Mouse (Mus musculus): ENCODE results near the gene Aadac.
A peak's percentile ranks its signal among the peaks of the same experiment; 100 is the strongest.

The Aadac gene

DNA sequence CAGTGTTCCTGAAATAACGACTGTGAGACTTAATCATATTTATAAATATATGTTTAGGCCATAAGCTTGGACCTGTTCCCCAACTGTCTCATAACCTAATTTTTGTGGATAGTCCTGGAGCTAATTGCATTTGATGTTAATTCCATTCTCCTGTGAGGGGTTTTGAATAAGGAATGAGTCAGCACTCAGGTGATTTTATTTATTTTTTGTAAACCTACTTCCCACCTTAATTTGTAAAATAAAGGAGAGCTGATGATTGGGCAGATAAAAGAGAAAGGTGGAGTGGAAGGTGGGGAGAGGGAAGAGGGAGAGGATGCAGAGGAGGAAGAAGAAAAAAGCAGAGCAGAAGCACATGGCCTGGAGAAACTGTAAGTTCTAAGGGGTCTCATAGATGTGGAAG, at the start of gene Aadac:
TSS of gene Aadac (plus strand) at position 301 of the 400 bp plus-strand sequence.
- no peak for DNase-seq (ENCODE audit: low read depth)

- no peak for DNase-seq (ENCODE audit: low read depth)
Measured at GRCm38 (mm10) chr3:60003622-60004021, 21.9 kb upstream of the Aadac start.

DNA sequence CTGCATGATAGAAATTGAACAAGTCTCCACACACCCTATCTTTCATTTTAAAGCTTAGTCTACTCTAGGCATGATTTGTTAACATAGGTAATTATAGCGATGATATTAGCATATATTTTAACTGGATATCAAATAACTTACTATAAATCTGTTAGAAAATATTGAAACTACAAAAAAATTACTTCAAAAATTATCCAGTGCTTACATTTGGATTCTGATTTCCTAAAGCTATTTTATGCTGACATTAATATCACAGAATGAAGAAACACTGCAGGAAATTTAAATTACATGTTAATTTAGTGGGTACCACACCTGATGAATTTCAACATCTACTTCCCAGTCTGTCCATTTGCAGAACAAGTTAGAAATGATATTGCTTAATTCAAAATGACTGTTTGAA, 19.1 kb upstream of the Aadac start, which contains the start of gene Aadacl2:
TSS of gene Aadacl2 (plus strand) at position 301 of the 400 bp plus-strand sequence.
- DNase-seq (ENCODE audit: low read depth), result no peak

- no peak for DNase-seq (ENCODE audit: low read depth)
Measured at GRCm38 (mm10) chr3:60031511-60031910, 6.0 kb downstream of the Aadac start.

DNA sequence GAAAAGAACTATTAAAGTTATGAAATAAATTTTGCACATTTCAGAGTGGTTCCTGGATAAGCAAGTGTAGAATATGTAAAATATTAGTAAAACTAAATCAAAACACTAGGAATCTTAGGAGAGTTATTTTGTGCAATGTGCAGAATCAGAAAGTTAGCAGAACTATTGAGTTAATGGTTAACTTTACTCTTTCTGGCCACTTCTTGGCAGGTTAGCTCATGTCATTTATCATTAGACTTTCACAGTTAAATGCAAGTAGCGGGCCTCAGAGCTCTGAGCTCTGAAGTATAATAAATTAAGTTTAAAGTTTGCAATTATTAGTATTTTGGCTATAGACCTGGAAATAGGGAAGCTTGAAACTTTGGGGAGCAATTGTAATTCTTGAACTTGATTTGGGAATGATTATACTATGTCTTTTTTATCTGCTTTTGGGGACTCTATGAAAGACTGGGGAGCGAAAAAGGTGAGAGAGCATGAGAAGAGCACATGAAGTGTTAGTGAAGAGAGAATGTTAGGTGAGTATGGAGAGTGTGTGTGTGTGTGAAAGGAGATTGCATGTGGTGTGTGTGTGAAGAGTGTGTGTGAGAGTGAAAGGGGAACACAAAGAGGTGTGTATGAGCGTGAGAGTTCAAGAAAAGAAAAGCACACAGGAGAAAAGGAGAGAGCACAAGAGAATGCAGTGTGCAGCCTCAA, 20.9 kb downstream of the Aadac start:
- no peak for DNase-seq (ENCODE audit: low read depth)

DNA sequence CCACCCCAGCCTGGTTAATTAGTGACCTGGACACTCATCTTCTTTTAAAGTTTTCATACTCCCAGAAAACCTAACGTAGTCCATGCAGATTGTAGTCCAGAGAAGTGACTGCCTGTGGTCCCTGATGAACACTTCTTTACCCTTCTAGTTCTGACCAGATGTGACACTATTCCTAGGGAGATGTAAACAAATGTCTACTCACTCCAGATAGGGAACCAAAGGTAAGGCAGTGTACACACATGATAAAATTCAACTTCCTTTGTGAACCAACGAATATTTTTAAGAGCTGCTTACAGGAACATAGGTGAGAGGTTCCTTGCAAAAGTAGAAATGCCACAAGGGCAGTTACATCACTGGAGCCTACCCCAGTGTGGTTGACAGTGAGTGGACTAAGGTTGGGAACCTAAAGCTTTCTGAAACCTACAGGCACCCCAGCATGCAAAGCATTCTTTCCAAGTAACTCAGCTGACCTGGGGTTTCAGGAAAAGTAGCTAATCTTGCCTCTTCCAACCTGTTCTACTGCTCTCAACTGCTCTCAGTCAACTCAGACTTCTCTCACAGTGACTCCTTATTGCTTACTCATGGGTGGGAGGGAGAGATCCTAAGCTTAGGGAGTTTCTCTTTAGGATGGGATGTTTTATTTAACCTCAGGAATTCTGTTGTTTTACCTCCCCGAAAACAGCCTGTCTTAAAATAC, 27.9 kb downstream of the Aadac start:
- peak; percentile 3 for DNase-seq (ENCODE audit: low read depth)

- peak; percentile 23 for DNase-seq (ENCODE audit: low read depth)
Measured at GRCm38 (mm10) chr3:60053931-60054330, 28.4 kb downstream of the Aadac start.

DNA sequence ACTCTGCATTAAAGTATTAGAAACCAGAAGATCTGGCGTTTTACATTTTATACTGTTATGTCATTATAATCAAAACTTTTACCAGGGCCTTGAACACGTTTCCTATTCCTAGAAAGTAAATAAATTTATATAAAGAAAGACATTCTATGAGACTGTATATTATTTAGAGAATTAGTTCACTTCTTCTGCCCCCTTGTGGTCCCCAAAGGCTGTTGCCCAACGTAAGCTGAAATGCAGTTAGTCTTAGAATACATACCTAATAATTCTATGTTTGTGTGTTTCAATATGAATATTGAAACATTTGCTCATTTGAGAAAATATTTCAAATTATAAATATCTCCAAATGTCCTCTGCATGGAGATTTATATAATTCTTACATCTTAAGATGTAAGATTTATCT, 30.9 kb downstream of the Aadac start:
- peak; percentile 71 for DNase-seq (ENCODE audit: low read depth)

GRCm38 (mm10) chr3:60057070-60057808, 31.7 kb downstream of the Aadac start:
- no peak for DNase-seq (ENCODE audit: low read depth)

DNA sequence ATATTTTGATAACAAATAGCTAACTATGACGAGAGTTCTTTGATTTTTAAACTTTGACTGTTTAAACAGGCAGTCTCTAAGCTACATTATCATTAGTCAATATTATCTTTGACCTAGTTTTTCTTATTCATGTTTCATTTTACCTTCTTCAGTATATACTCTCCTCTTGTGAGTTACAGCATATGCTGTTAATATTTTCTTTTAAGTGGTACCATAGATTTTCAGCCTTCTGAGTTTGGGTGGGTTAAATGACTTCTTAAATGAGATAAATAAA, 32.2 kb downstream of the Aadac start:
- DNase-seq (ENCODE audit: low read depth), result no peak

- DNase-seq (ENCODE audit: low read depth), result no peak
Measured at GRCm38 (mm10) chr3:60078883-60079415, 53.4 kb downstream of the Aadac start.

GRCm38 (mm10) chr3:60080572-60080971, 55.1 kb downstream of the Aadac start:
- DNase-seq (ENCODE audit: low read depth), result no peak

DNA sequence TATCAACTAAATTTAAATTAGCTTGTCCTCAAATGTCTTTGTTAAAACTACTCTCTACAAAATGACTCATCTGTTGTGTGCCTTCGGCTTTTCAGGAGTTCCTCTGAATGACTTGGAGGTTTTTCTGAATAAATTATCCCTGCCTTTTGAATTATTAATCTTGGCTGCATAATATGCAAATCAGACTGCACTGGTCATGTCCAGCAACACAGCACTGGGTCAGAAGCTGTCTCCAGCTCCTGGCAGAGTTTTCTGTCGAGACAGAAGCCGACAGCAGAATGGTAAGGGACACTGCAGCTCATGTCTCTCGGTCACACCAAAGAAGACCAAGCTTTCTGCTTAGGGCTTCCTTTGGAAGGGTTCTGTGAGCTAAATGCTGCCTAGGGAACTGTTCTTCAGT, 56.1 kb downstream of the Aadac start, which contains the start of gene Sucnr1:
TSS of gene Sucnr1 (plus strand) at position 222 of the 400 bp plus-strand sequence.
- DNase-seq (ENCODE audit: low read depth), result no peak

DNA sequence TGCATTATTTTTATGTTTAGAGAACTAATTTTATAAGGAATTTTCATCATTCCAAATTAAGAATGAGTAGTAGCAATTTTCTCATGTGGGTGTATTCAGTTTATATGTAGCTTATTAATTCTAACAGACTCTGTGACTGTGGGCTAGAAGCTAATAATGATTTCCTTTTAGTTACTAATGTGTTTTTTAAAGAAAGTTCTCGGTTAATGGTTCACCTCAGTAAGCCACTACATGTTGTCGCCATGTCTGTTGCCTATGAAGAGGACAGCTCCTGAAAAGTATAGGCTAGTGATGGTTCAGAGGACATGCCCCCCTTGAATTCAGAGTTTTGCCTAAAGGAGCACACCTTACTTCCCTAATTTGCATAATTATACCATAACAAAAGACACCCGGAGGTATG, 57.2 kb downstream of the Aadac start:
- DNase-seq (ENCODE audit: low read depth), result no peak

DNA sequence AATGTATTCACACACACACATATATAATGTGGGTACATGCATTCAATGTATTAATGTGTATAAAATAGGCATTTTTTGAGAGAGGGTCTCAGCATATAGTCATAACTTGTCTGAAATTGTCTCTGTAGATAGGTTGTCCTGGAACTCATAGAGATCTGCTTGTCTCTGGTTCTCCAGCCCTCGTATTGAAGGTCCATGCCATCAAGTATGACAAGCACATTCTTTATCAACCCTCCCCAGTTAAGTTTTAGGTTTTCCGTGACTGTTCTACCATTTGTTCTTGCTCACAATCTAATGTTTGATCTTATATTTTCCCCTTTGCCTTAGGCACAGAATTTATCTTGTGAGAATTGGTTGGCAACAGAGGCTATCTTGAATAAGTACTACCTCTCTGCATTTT, 60.2 kb downstream of the Aadac start:
- no peak for DNase-seq (ENCODE audit: low read depth)
